Mouse (Mus musculus): ENCODE data around the gene Pfkfb4.
A peak's percentile ranks its signal among the peaks of the same experiment; 100 is the strongest.

Gene Pfkfb4

DNA sequence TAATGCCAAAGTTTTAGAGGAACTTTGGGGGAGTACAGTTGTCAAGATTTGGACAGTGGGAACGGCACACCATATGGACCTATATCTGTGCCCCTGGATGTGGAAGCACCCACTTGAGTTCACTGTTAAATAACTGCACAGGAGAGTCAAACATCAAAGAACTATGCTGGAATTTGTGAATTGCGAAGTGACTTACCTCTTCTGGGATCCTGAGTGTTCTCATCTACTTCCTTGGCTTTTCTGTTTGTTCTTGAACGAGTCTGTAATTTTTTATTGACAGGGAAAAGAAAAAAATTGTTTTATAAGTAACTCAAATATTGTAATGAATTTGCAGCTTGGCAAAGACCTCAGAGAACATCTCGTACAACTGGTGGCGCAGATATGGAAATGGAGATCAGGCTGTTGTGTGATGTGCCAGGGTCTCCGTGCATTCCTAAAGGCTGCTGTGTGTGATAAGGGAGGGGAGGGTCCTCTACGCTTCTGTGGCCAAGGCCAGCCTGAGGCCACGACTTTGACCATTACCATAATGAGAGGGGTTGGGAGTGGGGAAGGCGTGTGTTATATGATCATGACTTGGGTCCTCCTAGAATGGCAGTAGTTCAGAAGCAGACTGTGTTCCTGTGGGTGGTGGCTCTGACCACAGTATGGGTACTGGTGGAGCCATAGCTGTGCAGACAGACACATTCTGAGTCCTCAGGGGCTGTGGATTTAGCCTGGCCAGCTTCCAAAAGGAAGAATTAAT is 1.2 kb downstream of the Pfkfb4 start:
- DNase-seq (ENCODE audit: low read depth, low spot score) = no peak

DNA sequence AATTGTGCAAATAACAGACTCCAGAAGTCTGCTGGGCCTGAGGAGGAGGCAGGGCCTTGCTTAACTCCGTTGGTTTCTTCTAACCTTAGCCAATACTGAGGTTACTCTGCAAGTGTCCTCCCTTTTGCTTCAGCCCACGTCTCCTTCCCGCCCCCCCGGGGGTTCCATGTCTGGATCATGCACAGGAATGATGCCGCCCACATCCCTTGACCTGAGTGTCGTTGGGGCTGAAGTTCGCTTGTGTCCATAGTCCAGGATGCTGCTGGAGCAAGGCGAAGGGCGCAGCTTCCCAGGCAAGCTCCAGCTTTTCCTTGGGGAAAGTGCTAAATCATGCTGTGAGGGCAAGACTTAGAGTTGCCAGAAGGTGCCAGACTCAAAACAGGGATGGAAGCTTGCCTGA is 4.8 kb downstream of the Pfkfb4 start:
- no peak for DNase-seq (ENCODE audit: low read depth, low spot score)

DNA sequence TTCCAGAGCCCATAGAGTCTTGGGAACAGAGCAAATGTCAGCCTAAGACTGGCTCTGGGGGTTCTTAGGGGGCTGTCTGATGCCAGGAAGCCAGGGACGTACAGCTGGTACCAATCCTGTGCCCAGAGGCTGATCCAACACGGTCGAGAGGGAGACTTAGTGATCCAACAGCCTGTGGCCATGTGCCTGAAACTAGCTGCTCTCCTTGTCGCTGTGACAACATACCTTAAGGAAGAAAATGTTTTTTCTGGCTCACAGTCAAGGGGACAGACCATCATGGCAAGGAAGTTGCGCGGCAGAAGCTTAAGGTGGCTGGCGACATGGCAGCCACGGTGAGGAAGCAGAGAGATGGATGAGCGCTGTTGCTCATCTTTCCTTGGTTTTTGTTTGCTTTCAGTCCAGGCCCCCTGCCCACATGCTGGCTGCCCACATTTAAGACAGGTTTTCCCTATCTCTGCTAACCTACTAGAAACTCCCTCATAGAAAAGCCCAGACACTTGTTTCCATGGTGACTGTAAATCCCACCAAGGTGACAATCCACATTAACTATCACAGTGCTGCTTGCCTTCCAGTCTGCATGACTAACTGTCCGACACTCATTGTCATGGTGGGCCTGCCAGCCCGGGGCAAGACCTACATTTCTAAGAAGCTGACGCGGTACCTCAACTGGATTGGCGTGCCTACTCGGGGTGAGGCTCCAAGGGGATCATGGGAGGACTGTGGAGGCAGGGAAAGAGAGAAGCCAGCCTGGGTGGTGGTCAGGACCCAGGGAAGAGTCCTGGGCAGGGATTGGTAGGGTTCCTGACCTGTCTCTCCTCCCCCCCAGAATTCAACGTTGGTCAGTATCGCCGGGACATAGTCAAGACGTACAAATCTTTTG is 6.9 kb downstream of the Pfkfb4 start:
- peak; percentile 35 for DNase-seq (ENCODE audit: low read depth, low spot score)

DNA sequence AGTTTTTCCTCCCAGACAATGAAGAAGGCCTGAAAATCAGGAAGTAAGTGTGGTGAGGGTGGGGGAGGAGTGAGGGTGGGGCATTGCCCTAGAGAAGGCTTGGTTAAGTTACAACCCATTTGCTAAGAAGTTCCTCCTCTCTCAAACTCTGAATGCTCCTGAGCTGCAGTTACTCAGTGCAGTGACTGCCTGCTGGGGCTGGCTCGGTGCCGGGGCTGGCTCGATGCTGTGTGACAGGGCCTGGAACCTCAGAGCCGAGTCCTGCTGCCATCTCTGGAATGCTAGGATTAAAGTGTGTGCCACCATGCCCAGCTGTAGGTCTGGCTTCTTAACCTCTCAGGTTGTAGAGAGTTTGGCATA is 7.6 kb downstream of the Pfkfb4 start:
- no peak for DNase-seq (ENCODE audit: low read depth, low spot score)

DNA sequence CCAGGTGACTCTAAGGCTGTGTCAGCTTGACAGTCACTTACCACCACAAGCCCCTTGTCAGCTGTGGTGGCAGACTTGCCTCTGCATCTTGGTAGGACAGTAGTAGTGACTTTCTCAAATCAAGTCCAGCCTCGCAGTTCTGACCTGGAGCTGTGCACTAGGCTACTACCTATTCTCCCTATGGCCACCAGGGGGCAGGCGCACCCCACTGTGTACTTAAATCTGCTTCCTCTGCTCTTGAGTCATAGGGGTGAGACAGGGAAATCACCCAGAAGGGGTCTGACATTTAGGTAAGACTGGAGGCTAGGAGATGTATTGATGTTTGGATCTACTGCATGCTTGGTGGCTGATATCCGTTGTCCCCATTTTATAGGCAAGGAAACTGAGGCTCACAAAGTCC is 9.1 kb downstream of the Pfkfb4 start:
- DNase-seq (ENCODE audit: low read depth, low spot score) = peak; percentile 83

DNA sequence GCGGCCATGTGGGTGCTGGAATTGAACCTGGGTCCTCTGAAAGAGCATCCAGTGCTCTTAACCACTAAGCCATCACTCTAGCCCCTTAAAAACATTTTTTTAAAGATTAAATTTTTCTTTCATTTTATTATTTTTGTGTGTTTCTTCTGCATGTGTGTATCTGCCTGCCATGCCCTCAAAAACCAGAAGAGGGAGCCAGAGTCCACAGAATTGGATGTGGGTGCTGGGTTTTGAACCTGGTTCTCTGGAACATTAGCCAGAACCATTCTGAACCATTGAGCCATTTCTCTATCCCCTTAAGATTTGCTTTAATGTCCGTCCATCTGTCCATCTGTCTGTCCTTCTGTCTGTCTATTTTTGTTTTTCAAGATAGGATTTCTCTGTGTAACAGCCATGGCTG is 11.6 kb downstream of the Pfkfb4 start:
- peak; percentile 57 for DNase-seq (ENCODE audit: low read depth, low spot score)

DNA sequence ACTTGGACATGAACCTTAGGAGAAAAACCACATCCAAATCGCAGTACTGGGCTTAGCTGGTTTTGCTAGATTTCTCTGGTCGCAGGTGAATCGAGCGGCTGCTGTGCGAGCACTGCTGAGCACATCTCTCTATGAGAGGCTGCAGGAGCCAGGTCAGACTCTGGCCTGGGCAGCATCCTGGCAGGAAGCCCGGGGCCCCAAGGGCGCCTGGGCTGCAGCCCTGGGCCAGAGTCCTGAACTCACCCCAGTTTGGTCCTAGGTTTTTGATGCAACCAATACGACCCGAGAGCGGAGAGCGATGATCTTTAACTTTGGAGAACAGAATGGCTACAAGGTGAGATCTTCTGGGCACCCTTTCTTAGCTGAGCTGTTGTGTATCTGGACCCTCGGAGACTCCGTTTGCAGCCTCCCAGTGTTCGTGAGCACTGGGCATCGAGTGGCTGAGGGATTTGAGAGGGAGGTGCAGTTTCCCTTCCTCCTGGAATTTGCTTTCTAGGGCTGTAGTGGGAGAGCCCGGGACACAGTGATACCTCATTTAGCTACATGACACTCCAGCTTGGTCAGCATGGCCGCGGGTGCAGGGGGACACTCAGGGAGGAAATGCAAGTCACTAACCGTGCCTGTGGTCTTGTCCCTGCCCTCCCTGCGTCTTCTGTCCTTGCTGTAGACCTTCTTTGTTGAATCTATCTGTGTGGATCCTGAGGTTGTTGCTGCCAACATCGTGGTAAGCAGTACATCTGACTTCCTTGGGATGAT is 15.6 kb downstream of the Pfkfb4 start:
- no peak for DNase-seq (ENCODE audit: low read depth, low spot score)

DNA sequence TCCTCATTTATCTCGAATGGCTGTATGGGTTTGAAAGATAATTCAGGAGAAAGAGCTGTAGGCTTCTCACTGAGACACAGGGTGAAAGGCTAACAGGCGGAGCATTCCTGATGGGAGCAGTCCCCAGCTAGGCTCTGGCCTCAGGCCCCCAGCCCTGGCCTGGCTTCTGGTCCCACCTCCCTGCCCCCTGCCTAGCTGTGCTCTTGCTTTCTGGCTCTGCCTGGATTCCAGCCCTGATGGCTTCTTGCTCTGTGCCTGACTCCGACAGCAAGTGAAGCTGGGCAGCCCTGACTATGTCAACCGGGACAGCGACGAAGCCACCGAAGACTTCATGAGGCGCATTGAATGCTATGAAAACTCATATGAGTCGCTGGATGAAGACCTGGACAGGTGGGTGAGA is 16.5 kb downstream of the Pfkfb4 start:
- DNase-seq (ENCODE audit: low read depth, low spot score) = no peak

DNA sequence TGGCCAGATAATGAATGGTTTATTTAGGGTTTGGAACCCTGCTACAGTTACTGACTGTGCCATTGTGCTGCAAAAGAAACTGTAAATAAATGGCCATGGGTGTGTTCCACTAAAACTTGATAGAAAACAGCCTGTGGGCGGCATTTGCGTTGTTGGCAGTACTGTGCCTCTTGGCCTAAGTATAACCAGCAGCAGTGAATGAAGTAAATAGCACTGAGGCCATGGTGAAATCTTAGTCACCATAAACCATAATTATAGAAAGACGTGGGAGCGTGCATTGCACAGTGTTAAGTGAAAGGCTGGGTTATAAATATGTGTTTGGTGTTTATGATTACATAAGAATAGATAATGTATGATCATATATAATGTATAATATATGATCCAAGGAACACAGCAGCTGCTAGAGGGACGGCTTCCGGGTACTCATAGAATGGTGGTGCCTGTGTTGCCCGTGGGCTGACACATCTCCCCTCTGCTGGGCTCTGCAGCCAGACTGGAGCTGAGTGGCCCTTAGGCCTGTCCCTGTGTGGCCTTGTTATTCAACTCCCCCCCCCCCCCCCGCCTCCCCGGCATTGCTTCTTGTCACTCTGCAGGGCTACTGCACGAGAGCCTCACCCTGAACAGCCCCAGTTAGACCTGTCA is 17.5 kb downstream of the Pfkfb4 start:
- no peak for DNase-seq (ENCODE audit: low read depth, low spot score)

DNA sequence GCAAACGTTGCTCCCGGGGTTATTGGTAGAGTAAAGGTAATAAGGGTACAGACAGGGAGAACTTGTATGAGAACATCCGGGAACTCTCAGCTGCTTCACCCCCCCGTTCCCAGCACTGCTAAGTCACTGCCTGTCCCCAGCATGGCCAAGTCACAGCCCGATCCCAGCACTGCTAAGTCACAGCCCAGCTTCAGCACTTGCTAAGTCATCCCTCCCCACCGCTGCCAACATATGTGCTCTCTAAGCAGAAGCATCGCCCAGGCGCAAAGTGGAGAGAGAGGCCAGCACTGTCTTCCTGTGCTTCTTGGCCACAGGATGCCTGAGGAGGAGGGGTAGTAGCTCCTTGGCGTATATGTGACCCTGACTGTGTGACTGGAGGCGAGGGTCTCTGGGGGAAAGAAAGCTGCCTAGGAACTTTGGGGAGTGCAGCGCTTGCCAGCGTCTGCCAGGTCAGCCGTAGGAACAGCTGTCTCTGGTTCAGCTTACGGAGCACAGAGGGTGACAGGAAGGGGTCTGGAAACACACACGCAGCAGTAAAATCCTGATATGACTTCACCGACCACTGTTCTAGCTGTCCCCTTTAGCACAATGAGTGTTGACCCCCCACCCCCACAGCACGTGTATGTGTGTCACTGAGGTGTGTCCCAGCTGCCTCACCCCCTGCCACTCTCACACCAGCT is 18.2 kb downstream of the Pfkfb4 start:
- peak; percentile 14 for DNase-seq (ENCODE audit: low read depth, low spot score)

DNA sequence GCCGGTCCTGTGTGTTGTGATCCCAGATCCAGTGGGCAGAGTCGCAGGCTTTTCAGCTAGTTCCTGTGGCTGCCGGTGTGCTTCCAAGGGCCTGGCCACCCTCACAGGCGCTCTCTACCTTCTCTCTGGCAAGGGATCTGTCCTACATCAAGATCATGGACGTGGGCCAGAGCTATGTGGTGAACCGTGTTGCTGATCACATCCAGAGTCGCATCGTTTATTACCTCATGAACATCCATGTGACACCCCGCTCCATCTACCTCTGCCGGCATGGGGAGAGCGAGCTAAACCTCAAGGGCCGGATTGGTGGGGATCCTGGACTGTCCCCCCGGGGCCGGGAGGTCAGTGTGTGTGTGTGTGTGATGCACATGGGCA is 18.7 kb downstream of the Pfkfb4 start:
- no peak for DNase-seq (ENCODE audit: low read depth, low spot score)

DNA sequence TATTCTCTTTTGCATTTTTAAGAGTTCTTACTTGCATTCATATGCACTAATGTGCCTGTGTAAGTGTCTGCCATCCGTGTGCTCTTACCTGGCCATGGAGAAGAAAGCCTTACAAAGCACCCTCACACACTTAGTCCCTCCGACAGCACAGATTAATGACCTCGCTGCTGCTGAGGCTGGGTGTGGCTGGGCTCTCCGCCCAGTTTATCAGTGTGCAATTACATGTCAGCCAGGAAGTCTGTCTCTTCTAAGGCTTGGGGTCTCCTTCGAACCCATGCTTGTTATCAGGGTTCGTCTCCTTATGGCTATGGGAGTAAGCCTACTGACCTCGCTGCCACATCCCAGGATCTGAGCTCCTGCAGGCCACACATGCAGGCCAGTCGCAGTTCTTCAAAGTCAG is 23.8 kb downstream of the Pfkfb4 start:
- DNase-seq (ENCODE audit: low read depth, low spot score) = no peak

DNA sequence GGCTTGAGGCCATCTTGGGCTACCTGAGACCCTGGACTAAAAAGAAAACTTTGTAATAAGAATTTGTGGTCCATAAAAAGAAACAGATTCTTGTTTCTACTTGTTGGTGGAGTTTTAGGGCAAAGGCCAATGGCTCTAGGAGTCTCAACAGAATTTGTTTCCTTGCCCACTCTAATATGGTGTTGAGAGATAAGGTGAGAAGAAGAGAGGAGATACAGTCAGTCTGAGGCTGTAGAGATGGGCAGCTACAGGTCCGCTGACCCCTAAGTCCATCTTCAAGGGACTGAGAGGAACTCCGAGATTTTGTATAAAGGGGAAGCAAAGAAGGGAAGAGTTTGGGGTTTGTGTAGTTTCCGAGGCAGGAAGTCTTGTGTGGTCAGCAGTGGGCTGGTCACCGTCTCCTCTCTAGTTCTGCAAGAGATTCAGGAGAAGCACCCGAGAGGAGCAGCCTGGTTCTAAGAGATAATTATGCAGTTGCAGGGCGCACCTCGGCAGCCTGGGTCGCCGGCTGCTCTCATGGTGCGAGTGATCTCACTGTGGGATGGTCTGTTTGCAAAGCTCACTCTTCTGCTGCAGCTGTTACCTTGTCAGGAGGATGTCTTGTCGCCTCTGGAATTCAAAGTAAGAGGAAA is 25.5 kb downstream of the Pfkfb4 start:
- no peak for DNase-seq (ENCODE audit: low read depth, low spot score)

DNA sequence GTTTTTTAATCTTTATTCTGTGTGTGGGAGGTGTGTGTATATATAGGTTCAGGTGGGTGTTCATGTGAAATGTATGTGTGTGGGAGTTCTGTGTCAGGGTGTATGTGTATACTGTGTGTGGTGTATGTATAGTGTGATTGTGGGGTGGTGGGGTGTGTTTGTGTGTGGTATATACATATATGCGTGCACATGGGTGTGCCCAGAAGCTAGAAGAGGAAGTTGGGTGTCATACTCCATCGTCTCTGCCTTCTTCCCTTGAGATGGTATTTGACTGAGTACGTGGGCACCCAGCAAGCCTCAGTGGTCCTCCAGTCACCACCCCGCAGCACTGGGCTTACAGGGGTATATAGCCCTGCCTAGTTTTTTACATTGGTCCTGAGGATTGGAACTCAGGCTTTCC is 29.9 kb downstream of the Pfkfb4 start:
- no peak for DNase-seq (ENCODE audit: low read depth, low spot score)

DNA sequence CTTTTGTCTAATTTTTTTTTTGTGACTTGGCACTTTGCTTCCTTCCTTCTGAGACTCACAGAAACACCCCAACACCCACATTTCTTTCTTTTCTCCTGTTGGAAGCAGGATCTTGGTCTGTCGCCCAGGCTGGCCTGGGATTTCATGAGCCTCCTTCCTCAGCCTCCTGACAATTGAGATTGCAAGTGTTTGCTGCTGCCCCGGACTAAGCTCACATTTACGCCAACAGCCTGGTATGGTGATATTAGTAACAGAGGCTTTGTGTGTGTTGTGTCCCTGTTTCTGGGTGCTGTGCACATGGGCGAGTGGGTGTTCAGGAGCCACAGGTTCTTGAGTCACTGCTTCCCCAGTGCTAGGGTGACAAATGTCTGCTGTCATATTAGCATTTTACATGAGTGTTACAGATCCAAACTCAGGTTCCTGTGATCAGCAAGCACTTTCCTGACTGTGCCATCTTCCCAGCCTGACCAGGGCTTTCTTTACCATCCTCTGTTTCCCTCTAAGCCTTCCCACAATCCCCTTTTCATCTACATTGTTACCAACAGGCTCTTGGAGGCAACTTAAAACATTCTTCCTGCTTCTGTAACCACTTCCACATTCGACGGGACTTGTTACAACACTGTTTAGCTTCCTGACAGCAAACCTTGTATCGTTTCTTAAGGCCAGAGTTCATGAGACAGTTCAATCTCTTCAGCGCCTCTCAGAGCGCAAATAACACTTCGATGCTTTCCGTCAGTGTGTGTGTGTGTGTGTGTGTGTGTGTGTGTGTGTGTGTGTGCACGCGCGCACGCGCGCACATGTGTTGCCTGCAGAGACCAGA is 31.5 kb downstream of the Pfkfb4 start:
- no peak for DNase-seq (ENCODE audit: low read depth, low spot score)

DNA sequence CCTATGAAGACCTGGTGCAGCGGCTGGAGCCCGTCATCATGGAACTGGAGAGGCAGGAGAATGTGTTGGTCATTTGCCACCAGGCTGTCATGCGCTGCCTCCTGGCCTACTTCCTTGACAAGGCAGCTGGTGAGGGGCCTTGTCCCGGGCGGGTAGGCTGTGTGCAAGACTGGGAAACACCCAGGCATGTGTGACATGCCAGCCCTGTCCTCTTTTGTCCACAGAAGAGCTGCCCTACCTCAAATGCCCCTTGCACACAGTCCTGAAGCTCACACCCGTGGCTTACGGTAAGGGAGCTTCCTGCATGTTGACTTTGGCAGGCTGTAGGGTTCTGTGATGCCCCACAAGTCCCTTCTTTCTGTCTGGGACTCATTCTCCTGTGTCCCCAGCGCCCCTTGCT is 35.9 kb downstream of the Pfkfb4 start:
- no peak for DNase-seq (ENCODE audit: low read depth, low spot score)

DNA sequence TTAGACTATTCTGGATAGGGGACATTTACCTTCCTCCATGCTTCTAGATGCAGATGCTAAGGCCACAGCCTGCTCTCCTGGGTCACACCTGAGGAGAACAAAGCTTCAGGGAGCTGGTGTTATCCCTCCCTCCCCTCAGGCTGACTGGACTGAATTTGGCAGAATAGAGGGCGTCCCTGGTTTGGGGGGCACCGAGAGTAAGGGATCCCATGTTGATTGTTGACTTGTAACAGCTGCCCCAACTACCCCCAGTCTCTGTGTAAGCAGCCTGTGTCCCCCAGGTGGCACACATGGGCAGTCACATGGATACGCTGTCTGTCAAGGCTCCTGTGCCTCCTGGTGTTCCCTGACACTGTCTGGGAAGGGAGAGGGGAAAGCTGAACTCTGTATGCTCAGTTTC is 36.8 kb downstream of the Pfkfb4 start:
- no peak for DNase-seq (ENCODE audit: low read depth, low spot score)

DNA sequence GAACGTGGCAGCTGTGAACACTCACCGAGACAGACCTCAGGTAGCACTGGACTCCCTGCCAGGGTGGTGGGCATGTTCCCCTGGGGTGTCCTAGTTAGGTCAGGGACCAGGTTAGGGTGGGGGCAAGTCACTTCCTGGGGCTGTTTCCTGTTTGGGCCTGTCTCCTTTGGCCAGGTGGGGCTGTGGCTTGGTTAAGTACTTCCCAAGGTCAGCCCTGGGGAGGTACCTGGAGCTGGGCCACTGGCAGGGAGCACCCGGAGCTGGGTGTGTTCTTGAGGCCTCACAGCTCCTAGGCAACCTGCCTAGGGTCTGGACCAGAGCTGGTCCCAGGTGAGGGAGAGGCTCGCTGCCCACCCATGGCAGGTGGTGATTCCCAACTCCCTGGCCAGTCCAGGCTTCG is 37.3 kb downstream of the Pfkfb4 start:
- DNase-seq (ENCODE audit: low read depth, low spot score) = no peak

DNA sequence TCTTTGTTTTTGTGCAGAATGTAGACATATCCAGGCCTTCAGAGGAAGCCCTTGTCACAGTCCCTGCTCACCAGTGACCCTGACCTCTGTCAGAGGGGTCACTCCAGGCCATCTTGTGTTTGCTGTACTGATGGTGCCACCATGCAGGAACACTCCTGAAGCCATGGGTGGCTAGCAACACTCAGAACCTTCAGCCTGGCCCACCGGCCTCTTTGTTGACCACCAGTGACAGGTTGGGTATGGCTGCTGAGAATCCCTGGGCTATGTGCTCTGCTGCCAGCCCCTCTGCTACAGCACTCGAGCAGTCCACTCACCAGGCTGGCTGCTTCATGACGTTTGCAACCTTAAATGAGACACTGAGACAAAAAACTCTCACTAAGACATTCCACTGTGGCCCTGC is 38.7 kb downstream of the Pfkfb4 start:
- no peak for DNase-seq (ENCODE audit: low read depth, low spot score)

DNA sequence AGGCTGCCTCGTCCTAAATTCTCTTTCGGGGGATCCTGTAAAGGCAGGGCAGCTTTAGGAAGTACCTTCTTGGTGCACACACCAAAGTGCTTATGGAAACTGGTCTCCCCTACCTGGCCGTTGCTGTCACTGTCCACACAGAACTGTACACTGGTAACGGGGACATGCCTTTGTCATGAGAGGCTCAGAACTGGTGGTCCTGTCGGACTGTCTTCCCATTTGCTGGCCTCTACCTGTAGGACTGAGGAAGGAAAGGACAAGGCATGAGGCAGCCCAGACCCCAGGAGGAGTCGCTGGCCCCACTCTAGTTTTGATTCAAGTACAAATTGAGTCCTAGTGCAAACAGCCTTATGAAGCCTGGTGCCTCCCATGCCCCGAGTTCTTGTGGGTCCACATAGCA is 39.4 kb downstream of the Pfkfb4 start:
- DNase-seq (ENCODE audit: low read depth, low spot score) = no peak

All from R1 (cell line).